Mouse (Mus musculus): Measurements from ENCODE around the gene Odr4.

The Odr4 gene

GRCm38 (mm10) chr1:150392638-150393487, at the start of gene Odr4, which contains the start of gene Tpr:
Gene Odr4 (minus strand): TSS chr1:150393080.
Gene Tpr (plus strand): TSS chr1:150392838.
- peak; percentile 98 for DNase-seq

- no peak for DNase-seq
Measured at GRCm38 (mm10) chr1:150441731-150442130, 48.9 kb upstream of the Odr4 start.

GRCm38 (mm10) chr1:150438641-150439040, 45.8 kb upstream of the Odr4 start:
- DNase-seq, result no peak

DNA sequence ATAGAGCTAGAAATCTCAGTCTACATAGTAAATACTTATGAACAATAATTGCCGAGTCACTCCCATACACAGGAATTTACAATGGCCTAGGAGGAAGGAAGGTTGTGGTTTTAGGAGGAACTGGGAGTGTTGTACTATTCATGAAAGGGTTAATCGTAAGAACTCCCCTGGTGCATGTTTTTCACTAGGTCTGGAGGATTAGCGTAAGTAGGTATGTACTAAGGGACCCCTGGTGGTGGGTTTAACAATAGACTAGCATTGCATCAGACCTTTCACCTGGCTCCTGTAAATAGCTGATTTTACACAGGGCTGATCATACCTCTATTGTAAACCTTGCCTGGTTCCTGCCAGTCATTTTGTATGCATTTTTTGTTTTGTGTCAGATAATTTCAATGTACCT, 33.3 kb upstream of the Odr4 start:
- DNase-seq, result no peak

GRCm38 (mm10) chr1:150425665-150426064, 32.8 kb upstream of the Odr4 start:
- DNase-seq, result no peak

DNA sequence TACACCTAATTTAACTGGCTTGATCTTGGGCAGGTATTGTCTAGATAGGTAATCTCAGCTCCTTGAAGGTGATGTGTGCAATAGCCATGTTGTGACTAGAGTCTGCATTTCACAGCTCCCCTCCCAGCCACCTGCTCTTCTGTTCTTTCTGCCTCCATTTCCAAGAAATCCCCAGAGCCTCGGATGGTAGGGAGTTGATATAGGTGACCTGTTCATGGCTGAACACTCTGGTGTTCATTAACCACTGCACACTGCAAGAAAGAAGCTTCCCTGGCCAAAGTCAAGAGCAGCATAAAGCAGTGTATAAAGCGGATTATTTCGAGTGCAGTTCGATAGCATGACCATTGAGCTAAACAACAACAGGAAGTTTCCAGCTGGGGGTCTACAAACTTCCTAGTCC, 25.5 kb upstream of the Odr4 start:
- no peak for DNase-seq

DNA sequence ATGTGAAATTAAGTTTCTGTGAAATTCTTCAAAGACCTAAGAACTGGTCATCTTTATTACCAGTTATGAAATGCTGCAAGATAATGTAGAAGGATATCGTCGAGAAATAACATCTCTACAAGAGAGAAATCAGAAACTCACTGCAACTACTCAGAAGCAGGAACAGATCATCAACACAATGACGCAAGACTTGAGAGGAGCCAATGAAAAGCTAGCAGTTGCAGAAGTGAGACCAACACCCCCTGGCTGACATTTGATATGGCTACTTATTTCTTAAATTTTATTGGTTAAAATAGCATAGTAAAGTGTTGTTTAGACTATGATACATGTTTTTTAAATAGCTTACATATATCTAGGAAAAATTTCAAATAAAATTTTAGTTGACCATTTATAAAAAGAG, 23.1 kb upstream of the Odr4 start:
- DNase-seq, result no peak

- no peak for DNase-seq
Measured at GRCm38 (mm10) chr1:150409996-150410395, 17.1 kb upstream of the Odr4 start.

GRCm38 (mm10) chr1:150407285-150407684, 14.4 kb upstream of the Odr4 start:
- no peak for DNase-seq

- no peak for DNase-seq
Measured at GRCm38 (mm10) chr1:150404555-150404954, 11.7 kb upstream of the Odr4 start.

GRCm38 (mm10) chr1:150403914-150404313, 11.0 kb upstream of the Odr4 start:
- no peak for DNase-seq

DNA sequence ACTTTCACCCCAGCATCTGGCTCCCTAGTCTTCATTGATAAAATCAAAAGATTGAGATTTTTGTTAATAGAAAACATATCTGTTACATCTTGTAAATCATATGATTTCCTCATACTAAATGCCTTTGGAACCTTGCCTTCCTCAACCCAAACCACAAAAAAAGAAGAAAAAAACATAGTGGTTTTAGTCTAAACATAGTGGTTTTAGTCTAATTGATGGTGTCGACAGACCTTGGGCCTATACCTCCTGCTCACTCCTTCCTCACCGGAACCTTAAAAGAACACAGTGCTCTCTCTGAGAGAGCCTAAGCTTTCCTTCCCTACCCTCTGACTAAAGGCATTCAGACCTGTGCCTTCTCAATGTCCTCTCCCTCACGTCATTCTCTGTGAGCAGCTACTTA, 3.1 kb upstream of the Odr4 start:
- DNase-seq, result no peak

DNA sequence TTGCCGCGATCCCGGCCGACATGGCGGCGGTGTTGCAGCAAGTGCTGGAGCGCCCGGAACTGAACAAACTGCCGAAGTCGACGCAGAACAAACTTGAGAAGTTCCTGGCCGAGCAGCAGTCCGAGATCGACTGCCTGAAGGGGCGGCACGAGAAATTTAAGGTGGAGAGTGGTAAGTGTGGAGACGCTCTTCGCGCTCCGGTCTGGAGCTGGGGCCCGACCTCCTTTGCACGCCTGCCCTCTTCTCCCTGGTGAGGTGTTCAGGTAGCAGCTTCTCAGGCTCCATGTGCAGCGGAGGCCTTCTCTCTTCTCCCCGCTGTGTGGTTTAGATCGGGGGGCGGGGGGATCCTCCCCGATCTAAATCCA, 590 bp upstream of the Odr4 start:
- no peak for DNase-seq

DNA sequence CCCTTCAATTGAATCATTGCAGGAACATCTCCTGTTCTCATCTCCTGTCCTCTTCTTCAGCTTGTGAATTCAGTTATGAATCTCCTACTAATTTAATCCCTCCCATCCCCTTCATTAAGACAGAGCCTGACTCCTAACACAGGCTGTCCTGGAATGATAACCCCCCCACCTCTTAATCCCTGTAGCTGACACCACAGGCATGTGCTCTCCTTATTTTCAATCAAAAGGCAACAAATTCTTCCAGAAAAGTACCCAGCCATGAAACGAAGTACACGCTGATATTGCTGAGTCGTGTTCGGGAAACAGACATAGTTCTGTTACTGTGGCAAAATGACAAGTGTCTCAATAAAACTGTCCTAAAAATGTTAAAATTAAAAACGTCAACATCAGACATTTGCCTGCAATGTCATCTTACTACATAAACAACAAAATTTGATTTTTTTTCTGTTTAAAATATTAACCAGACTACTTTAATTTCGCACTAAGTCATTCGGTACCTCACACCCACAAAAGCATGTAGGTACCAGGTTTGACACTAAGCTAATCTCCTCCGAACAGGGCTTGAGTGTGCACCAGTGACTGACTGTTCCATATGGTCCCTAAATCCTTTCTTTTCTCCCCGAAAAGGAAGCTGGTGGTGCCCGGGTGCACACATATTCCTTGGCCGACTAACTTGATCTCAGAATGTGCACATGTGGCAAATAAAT, 796 bp downstream of the Odr4 start:
- no peak for DNase-seq

- DNase-seq, result no peak
Measured at GRCm38 (mm10) chr1:150389390-150390129, 3.3 kb downstream of the Odr4 start.

DNA sequence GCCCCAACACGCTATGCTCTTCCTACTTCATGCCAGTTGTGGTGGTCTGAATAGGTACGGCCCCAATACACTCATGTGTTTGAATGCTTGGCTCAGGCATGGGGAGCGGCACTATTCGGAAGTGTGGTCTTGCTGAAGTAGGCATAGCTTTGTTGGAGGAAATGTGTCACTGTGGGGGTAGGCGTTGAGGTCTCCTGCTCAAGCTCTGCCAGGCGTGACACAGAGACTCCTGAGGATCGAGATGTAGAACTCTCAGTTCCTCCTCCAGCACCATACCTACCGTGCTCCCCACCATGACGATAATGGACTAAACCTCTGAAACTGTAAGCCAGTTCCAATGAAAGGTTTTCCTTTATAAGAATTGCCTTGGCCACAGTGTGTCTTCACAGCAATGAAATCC, 5.3 kb downstream of the Odr4 start:
- DNase-seq, result no peak

GRCm38 (mm10) chr1:150384138-150384537, 8.7 kb downstream of the Odr4 start:
- DNase-seq, result no peak

DNA sequence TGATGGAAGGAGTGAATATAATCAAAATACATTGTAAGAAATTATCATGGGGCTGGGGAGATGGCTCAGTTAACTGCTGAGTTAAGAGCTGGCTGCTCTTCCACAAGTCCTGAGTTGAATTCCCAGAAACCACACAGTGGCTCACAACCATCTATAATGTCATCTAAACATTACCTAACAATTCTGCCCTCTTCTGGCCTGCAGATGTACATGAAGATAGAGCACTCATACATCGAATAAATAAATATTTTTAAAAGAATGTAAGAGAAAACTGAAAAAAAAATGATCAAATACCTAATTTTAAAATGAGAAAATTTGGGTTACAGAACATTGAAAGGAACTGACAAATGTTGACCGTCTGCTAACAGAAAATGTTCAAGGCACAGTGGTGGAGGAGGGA, 18.6 kb downstream of the Odr4 start:
- DNase-seq, result no peak

GRCm38 (mm10) chr1:150372895-150373294, 20.0 kb downstream of the Odr4 start:
- no peak for DNase-seq

DNA sequence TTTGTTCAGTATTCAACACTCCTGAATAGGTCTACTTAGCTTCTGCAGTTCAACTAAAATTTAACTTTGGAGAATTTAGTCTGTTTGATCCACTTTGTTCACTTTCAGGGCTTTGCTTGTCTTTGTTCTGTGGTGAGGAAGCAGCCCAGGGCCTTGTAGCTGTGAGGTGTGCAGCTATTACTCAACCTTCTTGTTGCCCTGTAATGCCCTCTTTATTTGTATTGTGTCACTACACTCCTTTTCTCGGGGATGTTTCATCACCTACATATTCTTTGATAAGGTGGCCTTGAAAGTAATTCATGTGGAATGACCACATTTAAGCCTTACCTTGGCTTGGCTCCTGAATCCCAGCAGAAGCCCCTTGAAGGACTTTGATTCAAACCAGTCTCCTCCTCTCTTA, 32.0 kb downstream of the Odr4 start:
- no peak for DNase-seq

GRCm38 (mm10) chr1:150335111-150335510, 57.8 kb downstream of the Odr4 start:
- no peak for DNase-seq

GRCm38 (mm10) chr1:150319205-150319604, 73.7 kb downstream of the Odr4 start, which contains the start of gene Pdc:
Gene Pdc (plus strand): TSS chr1:150319417.
- no peak for DNase-seq

Data from lung, postnatal 10 days (tissue).